Mouse (Mus musculus) forebrain, embryonic 15.5 days (tissue): ENCODE data around the gene Elovl6. TPM values are rescaled to one million over a fixed set of nuclear protein-coding genes. Genes with fewer than 3 reads are reported as not detected.

ENCODE experiments used
- ATAC-seq: fragments of 200-750 bp; cut with Nextera tagmentation; replicated peaks from 2 replicates; pipeline ENCODE4 v1.8.0; 2017; ENCODE audit warnings: mild to moderate bottlenecking, moderate TSS enrichment, moderate library complexity
- H3K27ac ChIP-seq: fragments of 300-500 bp; sonication (generic); replicated peaks from 2 replicates; pipeline ENCODE4 v1.5.1; 2015; ENCODE audit warnings: mild to moderate bottlenecking, inconsistent platforms
- H3K27me3 ChIP-seq: fragments of 300-500 bp; sonication (generic); 2 replicates; pipeline ENCODE4 v1.6.1; 2015; ENCODE audit warnings: inconsistent platforms
- H3K36me3 ChIP-seq: fragments of 300-500 bp; sonication (generic); 2 replicates; pipeline ENCODE4 v1.6.1; 2015; ENCODE audit warnings: mild to moderate bottlenecking, inconsistent platforms
- H3K4me1 ChIP-seq: fragments of 300-500 bp; sonication (generic); 2 replicates; pipeline ENCODE4 v1.6.1; 2015; ENCODE audit warnings: inconsistent platforms
- H3K4me2 ChIP-seq: fragments of 300-500 bp; sonication (generic); replicated peaks from 2 replicates; pipeline ENCODE4 v1.6.1; 2015; ENCODE audit warnings: mild to moderate bottlenecking, inconsistent platforms
- H3K4me3 ChIP-seq: fragments of 300-500 bp; sonication (generic); 2 replicates; pipeline ENCODE4 v1.5.1; 2015; ENCODE audit warnings: mild to moderate bottlenecking, inconsistent platforms
- H3K9ac ChIP-seq: fragments of 300-500 bp; sonication (generic); replicated peaks from 2 replicates; pipeline ENCODE4 v1.6.1; 2015; ENCODE audit warnings: mild to moderate bottlenecking, inconsistent platforms
- H3K9me3 ChIP-seq: fragments of 300-500 bp; sonication (generic); 2 replicates; pipeline ENCODE4 v1.6.1; 2016; ENCODE audit warnings: inconsistent platforms
- WGBS: fragments of 180-500 bp; shearing (Covaris S2); methylation state at CpG from one replicate; pipeline ENCODE4 v1.1.7; 2015; ENCODE audit warnings: mixed read lengths; 5-methylcytosine and 5-hydroxymethylcytosine counted together
- polyA plus RNA-seq: library from polyadenylated mRNA; unstranded; fragments of >200 nt; fragmentation: Nextera tagmentation; extraction: Ambion mirVana; gene quantifications from 2 replicates; pipeline ENCODE4 v1.2.1, GENCODE M21; 2015

Elovl6 gene
- polyA plus RNA-seq, 1 experiment from 2014 or later = 34.6 TPM

DNA sequence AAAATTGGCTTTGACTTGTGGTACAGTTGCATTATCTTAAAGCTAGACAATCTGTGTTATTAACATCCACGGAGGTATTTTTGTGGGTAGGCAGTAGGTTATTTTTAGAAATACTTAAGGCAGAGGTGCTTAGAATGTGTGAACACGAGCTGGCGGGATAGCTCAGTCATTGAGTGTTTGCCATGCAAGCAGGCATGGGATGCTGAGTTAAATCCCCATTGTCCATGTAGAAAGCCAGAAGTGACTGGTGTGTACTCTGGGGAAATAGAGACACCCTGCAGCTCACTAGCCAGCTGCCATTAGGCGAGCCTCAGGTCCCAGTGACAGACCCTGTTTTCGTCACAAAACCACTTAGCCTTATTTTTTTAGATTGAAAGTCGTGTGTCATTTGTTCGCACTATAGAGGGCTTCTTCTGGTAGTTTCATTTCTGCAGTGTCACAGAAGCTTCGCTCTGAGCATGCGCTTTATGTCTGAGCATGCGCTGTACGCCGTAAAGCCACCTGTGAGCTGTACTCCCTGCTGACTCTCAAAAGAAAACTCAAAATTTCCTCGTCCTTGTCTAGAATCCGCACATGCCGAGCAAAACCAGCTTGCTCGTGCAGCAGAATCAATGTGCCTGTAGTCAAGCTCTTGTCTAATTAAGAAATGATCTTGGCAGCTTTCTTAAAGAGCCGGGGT, 58.5 kb downstream of the Elovl6 start:
- Histone ChIP-seq H3K9me3 (no peaks in the 10 kb centered on the region), H3K4me1 (peaks cover 12% of the 10 kb centered on the region), H3K9ac (no peak overlapping the region), H3K36me3 (no peaks in the 10 kb centered on the region), H3K4me2 (peak overlapping the region; percentile 13; the same call in 1 of the 2 replicates), H3K27me3 (no peaks in the 10 kb centered on the region), H3K27ac (peak overlapping the region; percentile 73), H3K4me3 (no peak overlapping the region)
- WGBS = 53% methylated on average over 17 of the region's 17 CpGs
- ATAC-seq = peak; percentile 73

DNA sequence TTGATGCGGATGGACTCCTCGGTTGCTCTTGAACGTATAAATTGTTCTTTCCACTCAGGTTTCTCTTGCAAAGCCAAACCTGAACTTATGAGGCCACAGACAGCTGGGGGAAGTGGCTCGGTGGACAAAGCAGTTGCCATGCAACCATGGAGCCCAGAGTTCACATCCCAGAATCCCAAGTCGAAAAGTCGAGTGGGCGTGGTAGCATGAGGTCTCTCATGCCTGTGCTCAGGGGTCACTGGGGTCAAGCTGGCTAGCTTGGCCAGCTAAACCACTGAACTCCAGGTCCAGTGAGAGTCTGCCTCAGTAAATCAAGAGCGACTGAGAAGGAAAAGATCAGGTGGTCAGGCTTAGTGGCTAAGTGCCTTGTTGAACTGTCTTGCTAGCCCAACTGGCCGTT, 59.1 kb downstream of the Elovl6 start:
- no peaks in the 10 kb centered on the region for H3K9me3 ChIP-seq
- H3K36me3 ChIP-seq = no peaks in the 10 kb centered on the region
- WGBS = 73% methylated on average over 9 of the region's 9 CpGs
- H3K27ac ChIP-seq = 0 out of 2 replicates have a peak overlapping the region, but pooled peaks have one; percentile 73
- H3K4me1 ChIP-seq = peaks cover 12% of the 10 kb centered on the region
- no peak overlapping the region for H3K4me2 ChIP-seq
- no peak for ATAC-seq
- H3K4me3 ChIP-seq = no peak overlapping the region
- H3K27me3 ChIP-seq = no peaks in the 10 kb centered on the region
- no peak overlapping the region for H3K9ac ChIP-seq

DNA sequence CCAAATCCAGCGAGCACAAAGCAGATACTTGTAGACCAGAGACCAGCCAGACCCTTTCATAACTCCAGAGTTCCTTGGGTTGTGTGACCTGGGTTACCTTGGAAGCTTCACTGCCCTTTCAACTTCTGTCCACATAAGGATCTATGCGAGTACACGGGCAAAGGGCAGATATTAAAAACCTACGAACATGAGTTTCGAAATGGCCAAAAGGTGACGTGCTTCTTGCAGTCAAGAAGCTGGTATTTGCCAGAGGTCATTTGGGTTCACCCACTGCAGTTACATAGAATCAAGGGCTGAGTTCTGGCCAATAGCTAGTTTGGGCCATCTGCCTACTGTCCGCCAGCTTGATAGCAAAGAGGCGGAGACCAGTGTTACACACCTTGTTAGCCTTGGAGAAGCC, 59.6 kb downstream of the Elovl6 start:
- Histone ChIP-seq H3K27ac (no peak overlapping the region), H3K9ac (no peak overlapping the region), H3K4me2 (no peak overlapping the region), H3K4me3 (no peak overlapping the region), H3K4me1 (peaks cover 12% of the 10 kb centered on the region), H3K36me3 (no peaks in the 10 kb centered on the region), H3K9me3 (no peaks in the 10 kb centered on the region), H3K27me3 (no peaks in the 10 kb centered on the region)
- no peak for ATAC-seq
- 95% methylated on average over 8 of the region's 8 CpGs for WGBS

DNA sequence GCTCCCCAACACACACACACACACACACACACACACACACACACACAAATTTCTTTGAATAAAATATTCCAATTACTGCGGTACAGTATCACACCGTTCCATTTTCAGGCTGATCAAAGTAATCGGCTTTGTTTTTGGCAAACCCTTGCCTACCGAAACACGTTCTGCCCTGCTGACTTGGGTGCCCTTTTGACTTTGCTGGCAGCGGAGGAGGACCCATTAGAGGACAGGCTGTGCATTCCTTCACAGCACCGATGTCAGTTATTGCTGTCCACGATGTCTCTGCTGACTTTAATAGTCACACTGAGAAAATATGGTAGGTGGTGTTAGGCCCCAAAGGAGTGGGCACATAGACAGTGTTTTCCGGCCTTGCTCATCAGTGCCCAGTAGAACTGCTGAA, 60.8 kb downstream of the Elovl6 start:
- Histone ChIP-seq H3K36me3 (no peaks in the 10 kb centered on the region), H3K9me3 (no peaks in the 10 kb centered on the region), H3K4me1 (peaks cover 12% of the 10 kb centered on the region), H3K4me3 (no peak overlapping the region), H3K9ac (no peak overlapping the region), H3K27me3 (no peaks in the 10 kb centered on the region), H3K4me2 (no peak overlapping the region), H3K27ac (no peak overlapping the region)
- ATAC-seq = no peak
- 96% methylated on average over 9 of the region's 9 CpGs for WGBS

DNA sequence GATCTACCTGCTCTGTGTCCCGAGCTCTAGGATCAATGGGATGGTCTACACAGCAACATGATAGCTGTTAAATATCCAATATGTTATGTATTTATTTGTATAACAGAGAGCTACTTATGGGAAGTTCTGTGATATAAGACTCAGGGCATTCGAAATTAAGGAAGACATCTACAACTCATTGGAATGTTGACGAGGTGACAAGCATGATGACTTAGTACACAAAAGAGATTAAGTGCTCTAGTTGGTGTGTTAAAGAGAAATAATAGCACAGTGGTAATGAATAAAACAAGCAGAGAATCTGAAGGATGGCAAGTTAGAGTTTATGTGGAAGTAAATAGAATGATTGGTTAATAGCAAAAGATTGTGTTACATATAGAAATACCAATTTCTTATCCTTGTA, 61.6 kb downstream of the Elovl6 start:
- Histone ChIP-seq H3K27me3 (no peaks in the 10 kb centered on the region), H3K4me1 (peaks cover 12% of the 10 kb centered on the region), H3K9ac (no peak overlapping the region), H3K9me3 (no peaks in the 10 kb centered on the region), H3K36me3 (no peaks in the 10 kb centered on the region), H3K27ac (no peak overlapping the region), H3K4me3 (no peak overlapping the region), H3K4me2 (no peak overlapping the region)
- WGBS = 84% methylated on average over 3 of the region's 3 CpGs
- ATAC-seq = no peak

DNA sequence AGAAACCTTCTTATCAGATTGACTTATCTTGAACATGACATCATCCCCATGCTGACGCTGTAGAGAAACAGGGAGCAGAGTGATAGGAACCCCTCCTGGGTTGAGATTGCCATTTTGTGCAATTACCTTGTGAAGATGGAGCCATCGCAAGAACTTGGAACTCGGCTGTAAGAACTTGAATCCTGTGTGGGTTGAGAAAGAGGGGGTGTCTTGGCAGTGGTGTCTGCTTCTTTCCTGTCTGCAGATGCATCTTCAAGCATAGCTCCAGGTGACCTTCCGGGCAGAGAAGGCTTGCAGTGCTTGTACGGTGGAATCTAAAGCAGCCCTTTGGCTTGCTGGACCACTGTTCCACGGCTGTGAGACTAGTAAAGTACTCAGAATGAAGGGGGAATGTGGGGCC, 63.9 kb downstream of the Elovl6 start:
- H3K4me3 ChIP-seq = no peak overlapping the region
- no peak overlapping the region for H3K27ac ChIP-seq
- ATAC-seq = no peak
- WGBS = 94% methylated on average over 6 of the region's 6 CpGs
- peaks cover 2% of the 10 kb centered on the region for H3K4me1 ChIP-seq
- H3K4me2 ChIP-seq = no peak overlapping the region
- no peaks in the 10 kb centered on the region for H3K9me3 ChIP-seq
- H3K27me3 ChIP-seq = no peaks in the 10 kb centered on the region
- no peaks in the 10 kb centered on the region for H3K36me3 ChIP-seq
- no peak overlapping the region for H3K9ac ChIP-seq

DNA sequence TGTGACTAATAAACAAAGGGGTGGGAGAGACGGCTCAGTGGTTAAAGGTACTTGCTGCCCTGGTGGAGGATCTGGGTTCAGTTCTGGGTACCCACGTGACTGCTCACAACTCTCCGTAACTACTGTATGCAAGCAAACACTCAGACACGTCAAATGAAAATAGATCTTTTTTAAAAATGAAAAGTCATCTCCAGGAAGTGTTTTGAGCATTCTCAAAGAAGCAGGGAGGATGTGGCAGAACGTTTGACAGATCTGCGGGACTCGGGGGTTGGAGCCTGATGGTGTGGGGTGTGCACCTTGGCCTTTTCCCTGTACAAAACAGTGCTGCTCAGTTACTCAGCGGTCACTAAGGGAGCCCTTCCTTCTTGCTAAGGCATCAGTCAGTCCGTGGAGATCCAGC, 70.1 kb downstream of the Elovl6 start:
- H3K4me1 ChIP-seq = peaks cover 7% of the 10 kb centered on the region; the same call in 1 of the 2 replicates
- no peak for ATAC-seq
- H3K9me3 ChIP-seq = no peaks in the 10 kb centered on the region
- H3K36me3 ChIP-seq = no peaks in the 10 kb centered on the region
- no peak overlapping the region for H3K4me3 ChIP-seq
- 87% methylated on average over 9 of the region's 9 CpGs for WGBS
- no peaks in the 10 kb centered on the region for H3K27me3 ChIP-seq
- no peak overlapping the region for H3K9ac ChIP-seq
- no peak overlapping the region for H3K4me2 ChIP-seq
- H3K27ac ChIP-seq = no peak overlapping the region

DNA sequence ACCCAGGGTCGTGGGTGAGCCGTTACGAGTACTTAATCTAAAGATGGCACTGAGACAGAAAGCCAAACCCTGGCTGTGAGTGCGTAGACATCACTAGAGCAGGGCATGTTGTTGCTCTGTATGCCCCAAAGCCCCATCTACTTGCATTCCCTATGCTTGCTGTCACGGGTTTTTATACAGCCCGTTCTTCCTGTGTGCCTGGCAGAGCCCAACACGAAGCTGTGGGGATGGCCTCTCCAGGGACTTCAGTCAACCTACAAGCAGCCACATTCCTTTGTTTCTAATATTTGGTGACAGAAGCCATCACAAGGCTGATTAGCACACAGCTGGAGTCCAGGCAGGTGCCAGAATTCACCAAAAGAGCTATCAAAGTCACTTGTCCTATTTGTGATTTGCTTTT, 73.3 kb downstream of the Elovl6 start:
- peaks cover 7% of the 10 kb centered on the region; the same call in 1 of the 2 replicates for H3K4me1 ChIP-seq
- H3K9me3 ChIP-seq = no peaks in the 10 kb centered on the region
- 0 out of 2 replicates have a peak, but pooled peaks cover 3% of the 10 kb centered on the region for H3K36me3 ChIP-seq
- WGBS = 59% methylated on average over 7 of the region's 7 CpGs
- no peak for ATAC-seq
- no peak overlapping the region for H3K27ac ChIP-seq
- no peak overlapping the region for H3K4me2 ChIP-seq
- no peak overlapping the region for H3K4me3 ChIP-seq
- no peak overlapping the region for H3K9ac ChIP-seq
- H3K27me3 ChIP-seq = no peaks in the 10 kb centered on the region

DNA sequence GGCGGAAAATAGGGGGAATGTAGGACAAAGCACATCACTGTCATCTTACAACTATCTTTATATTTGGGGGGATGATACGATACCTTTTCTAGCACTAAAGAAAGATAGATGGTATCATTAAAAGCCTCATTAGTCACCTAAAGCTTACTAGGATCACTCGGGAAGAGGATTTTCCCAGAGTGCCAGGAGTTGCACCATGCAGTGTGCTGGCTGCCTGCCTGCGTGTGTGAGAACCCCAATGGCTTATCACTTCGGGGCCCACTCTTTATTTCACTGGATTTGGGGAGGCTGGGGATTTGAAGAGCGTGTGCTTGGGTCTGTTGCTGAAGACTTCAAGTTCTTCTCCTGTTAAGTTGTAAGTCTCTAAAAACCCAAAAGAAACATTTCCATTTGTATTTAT, 73.8 kb downstream of the Elovl6 start:
- 0 out of 2 replicates have a peak, but pooled peaks cover 3% of the 10 kb centered on the region for H3K36me3 ChIP-seq
- no peak overlapping the region for H3K4me3 ChIP-seq
- 31% methylated on average over 6 of the region's 6 CpGs for WGBS

DNA sequence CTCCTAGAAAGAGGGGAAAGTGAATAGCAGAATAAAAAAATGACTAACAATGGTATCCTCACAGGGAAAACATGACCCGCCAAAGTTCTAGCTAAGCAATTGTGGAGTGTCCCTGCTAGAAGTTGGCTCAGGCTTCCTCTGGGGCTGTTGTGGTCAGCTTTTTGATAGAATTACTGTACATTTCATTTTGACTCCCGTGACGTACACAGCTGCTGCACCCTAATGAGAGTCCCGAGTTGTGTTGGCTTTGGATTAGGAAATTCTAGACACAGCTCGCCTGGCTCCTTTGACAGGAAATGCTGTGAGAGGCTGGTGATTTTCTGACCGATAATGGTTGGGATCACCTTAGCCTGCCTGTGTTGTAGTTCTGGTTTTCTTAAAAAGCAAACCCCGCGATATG, 79.5 kb downstream of the Elovl6 start:
- WGBS = 90% methylated on average over 8 of the region's 8 CpGs
- no peaks in the 10 kb centered on the region for H3K27me3 ChIP-seq
- H3K9me3 ChIP-seq = no peaks in the 10 kb centered on the region
- ATAC-seq = no peak
- H3K4me1 ChIP-seq = 0 out of 2 replicates have a peak, but pooled peaks cover 5% of the 10 kb centered on the region
- H3K4me3 ChIP-seq = no peak overlapping the region
- H3K27ac ChIP-seq = no peak overlapping the region
- 0 out of 2 replicates have a peak, but pooled peaks cover 4% of the 10 kb centered on the region for H3K36me3 ChIP-seq
- H3K9ac ChIP-seq = no peak overlapping the region
- H3K4me2 ChIP-seq = no peak overlapping the region

More for the DNA sequence above, 73.8 kb downstream of the Elovl6 start:
- no peak for ATAC-seq
- no peaks in the 10 kb centered on the region for H3K27me3 ChIP-seq
- H3K4me2 ChIP-seq = no peak overlapping the region
- H3K9ac ChIP-seq = no peak overlapping the region
- H3K4me1 ChIP-seq = peaks cover 7% of the 10 kb centered on the region; the same call in 1 of the 2 replicates
- no peaks in the 10 kb centered on the region for H3K9me3 ChIP-seq
- H3K27ac ChIP-seq = no peak overlapping the region

DNA sequence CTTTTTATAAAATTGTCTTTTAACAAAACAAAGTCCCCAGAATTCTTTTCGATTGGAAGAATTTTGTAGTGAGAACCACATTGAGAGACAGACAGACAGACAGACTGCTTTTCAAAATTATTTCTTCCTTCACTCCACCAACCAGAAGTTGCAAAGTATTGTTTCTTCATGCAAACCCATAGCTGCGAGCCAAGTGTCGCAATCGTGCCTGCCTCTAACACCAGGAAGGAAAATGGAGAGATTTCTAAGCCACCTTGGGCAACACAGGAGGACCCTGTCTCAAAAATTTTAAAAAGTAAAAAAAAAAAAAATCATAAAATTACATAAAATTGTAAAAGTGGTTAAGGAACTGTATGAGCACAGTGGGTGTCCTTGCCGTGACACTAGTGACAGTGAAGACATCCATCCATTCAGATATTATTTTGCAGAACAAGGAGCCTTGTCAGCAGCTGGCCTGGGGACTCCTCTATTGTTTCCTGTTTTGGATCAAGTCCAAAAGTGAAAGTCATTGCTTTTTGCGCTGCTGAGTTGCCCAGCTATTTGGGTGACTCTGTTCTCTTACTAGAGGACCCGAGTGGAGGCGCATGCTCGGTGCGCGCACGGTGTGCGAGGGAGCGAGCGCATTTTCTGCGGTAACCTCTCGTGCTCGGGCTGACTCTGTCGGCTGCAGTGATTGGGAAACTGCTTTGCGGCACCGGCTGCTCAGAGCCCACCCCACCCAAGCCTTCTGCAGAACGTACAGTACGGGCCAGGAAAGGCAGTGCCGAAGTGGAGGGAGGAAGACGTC, 80.3 kb downstream of the Elovl6 start:
- Histone ChIP-seq H3K9ac (no peak overlapping the region), H3K27me3 (no peaks in the 10 kb centered on the region), H3K4me1 (0 out of 2 replicates have a peak, but pooled peaks cover 5% of the 10 kb centered on the region), H3K4me2 (no peak overlapping the region), H3K27ac (peak overlapping the region; percentile 14), H3K36me3 (0 out of 2 replicates have a peak, but pooled peaks cover 7% of the 10 kb centered on the region), H3K9me3 (no peaks in the 10 kb centered on the region), H3K4me3 (no peak overlapping the region)
- 85% methylated on average over 25 of the region's 25 CpGs for WGBS
- peak; percentile 69 for ATAC-seq

DNA sequence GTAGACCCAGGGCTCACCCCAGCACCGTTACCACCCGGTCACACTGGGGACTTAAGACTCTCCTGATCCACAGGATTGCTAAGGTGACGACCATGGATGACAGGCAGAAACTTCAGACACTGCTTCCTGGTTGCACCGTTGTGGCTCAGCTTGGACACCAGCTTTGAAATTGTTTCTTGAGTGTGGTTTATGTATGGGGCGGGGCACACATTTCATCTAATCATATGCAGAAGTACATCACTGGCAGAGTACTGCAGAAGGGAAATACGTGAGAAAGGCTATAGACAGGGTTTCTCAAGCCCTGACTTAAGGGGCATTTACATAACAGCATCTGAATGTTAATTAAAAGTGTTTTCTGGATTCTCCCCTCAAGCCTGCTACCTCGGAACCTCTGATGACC, 81.6 kb downstream of the Elovl6 start:
- no peaks in the 10 kb centered on the region for H3K27me3 ChIP-seq
- H3K9ac ChIP-seq = no peak overlapping the region
- H3K9me3 ChIP-seq = no peaks in the 10 kb centered on the region
- no peak overlapping the region for H3K4me3 ChIP-seq
- 0 out of 2 replicates have a peak, but pooled peaks cover 5% of the 10 kb centered on the region for H3K4me1 ChIP-seq
- 87% methylated on average over 7 of the region's 7 CpGs for WGBS
- ATAC-seq = no peak
- no peak overlapping the region for H3K4me2 ChIP-seq
- peaks cover 8% of the 10 kb centered on the region; the same call in 1 of the 2 replicates for H3K36me3 ChIP-seq
- no peak overlapping the region for H3K27ac ChIP-seq
